Mouse (Mus musculus): Measurements from ENCODE around the gene Gsx1. TPM values are rescaled to one million over a fixed set of nuclear protein-coding genes. Genes with fewer than 3 reads are reported as not detected.

Gsx1 gene
- polyA plus RNA-seq, 1 experiment from 2014 or later = 19.0 TPM

Other genes with a start within 250 kb of the Gsx1 start
- gene Gtf3a, start 240.0 kb upstream of the Gsx1 start, polyA plus RNA-seq (2014; fragmentation: Nextera tagmentation; extraction: Ambion mirVana) = 102 TPM in 2 replicates
- gene Mtif3, start 224.9 kb upstream of the Gsx1 start, polyA plus RNA-seq (2014; fragmentation: Nextera tagmentation; extraction: Ambion mirVana) = 24.2 and 24.3 TPM in 2 replicates
- 8.1 and 8.9 TPM in 2 replicates for gene Lnx2, start 112.1 kb upstream of the Gsx1 start, polyA plus RNA-seq (2014; fragmentation: Nextera tagmentation; extraction: Ambion mirVana)
- gene Polr1d, start 111.6 kb upstream of the Gsx1 start, polyA plus RNA-seq (2014; fragmentation: Nextera tagmentation; extraction: Ambion mirVana) = 111 and 120 TPM in 2 replicates
- not detected in 2 replicates for gene Pdx1, start 81.3 kb downstream of the Gsx1 start, polyA plus RNA-seq (2014; fragmentation: Nextera tagmentation; extraction: Ambion mirVana)
- gene Cdx2, start 118.6 kb downstream of the Gsx1 start, polyA plus RNA-seq (2014; fragmentation: Nextera tagmentation; extraction: Ambion mirVana) = not detected in 2 replicates
- not detected in 2 replicates for gene Urad, start 133.7 kb downstream of the Gsx1 start, polyA plus RNA-seq (2014; fragmentation: Nextera tagmentation; extraction: Ambion mirVana)
- gene Flt3, start 211.8 kb downstream of the Gsx1 start, polyA plus RNA-seq (2014; fragmentation: Nextera tagmentation; extraction: Ambion mirVana) = 0.05 and 0.26 TPM in 2 replicates
- 47.8 and 49.4 TPM in 2 replicates for gene Pan3, start 241.5 kb downstream of the Gsx1 start, polyA plus RNA-seq (2014; fragmentation: Nextera tagmentation; extraction: Ambion mirVana)